Mouse (Mus musculus) heart, embryonic 12.5 days (tissue): ENCODE results near the gene Kcnk10. TPM values are rescaled to one million over a fixed set of nuclear protein-coding genes. Genes with fewer than 3 reads are reported as not detected.

Experiments used
- ATAC-seq: fragments of 200-750 bp; cut with Nextera tagmentation; 2 replicates; pipeline ENCODE4 v1.8.0; 2017; ENCODE audit warnings: moderate TSS enrichment, moderate library complexity; ENCODE audit not compliant: insufficient number of reproducible peaks, low FRiP score
- H3K27ac ChIP-seq: fragments of 300-500 bp; sonication (generic); 2 replicates; pipeline ENCODE4 v1.5.1; 2016; ENCODE audit warnings: mild to moderate bottlenecking, moderate library complexity; ENCODE audit not compliant: poor library complexity, severe bottlenecking
- H3K27me3 ChIP-seq: fragments of 300-500 bp; sonication (generic); replicated peaks from 2 replicates; pipeline ENCODE4 v1.6.1; 2016; ENCODE audit warnings: mild to moderate bottlenecking, moderate library complexity
- H3K36me3 ChIP-seq: fragments of 300-500 bp; sonication (generic); 2 replicates; pipeline ENCODE4 v1.6.1; 2016; ENCODE audit warnings: mild to moderate bottlenecking, moderate library complexity
- H3K4me1 ChIP-seq: fragments of 300-500 bp; sonication (generic); replicated peaks from 2 replicates; pipeline ENCODE4 v1.6.1; 2016; ENCODE audit warnings: mild to moderate bottlenecking
- H3K4me2 ChIP-seq: fragments of 300-500 bp; sonication (generic); 2 replicates; pipeline ENCODE4 v1.6.1; 2016; ENCODE audit warnings: mild to moderate bottlenecking, moderate library complexity
- H3K4me3 ChIP-seq: fragments of 300-500 bp; sonication (generic); 2 replicates; pipeline ENCODE4 v1.5.1; 2016; ENCODE audit warnings: mild to moderate bottlenecking
- H3K9ac ChIP-seq: fragments of 300-500 bp; sonication (generic); 2 replicates; pipeline ENCODE4 v1.6.1; 2016; ENCODE audit warnings: mild to moderate bottlenecking, moderate library complexity
- H3K9me3 ChIP-seq: fragments of 300-500 bp; sonication (generic); replicated peaks from 2 replicates; pipeline ENCODE4 v1.6.1; 2016; ENCODE audit warnings: mild to moderate bottlenecking, moderate library complexity
- WGBS: fragments of 180-500 bp; shearing (Covaris S2); methylation state at CpG from one replicate; pipeline ENCODE4 v1.1.7; 2016; 5-methylcytosine and 5-hydroxymethylcytosine counted together
- polyA plus RNA-seq: library from polyadenylated mRNA; unstranded; fragments of >200 nt; fragmentation: Nextera tagmentation; extraction: Ambion mirVana; gene quantifications from 2 replicates; pipeline ENCODE4 v1.2.1, GENCODE M21; 2016

Kcnk10 gene
- polyA plus RNA-seq, 1 experiment from 2014 or later, result 0.37 TPM

- Histone ChIP-seq H3K9me3 (peaks cover 7% of the 10 kb centered on the region), H3K4me1 (no peaks in the 10 kb centered on the region), H3K27me3 (no peaks in the 10 kb centered on the region), H3K27ac (no peak overlapping the region), H3K9ac (no peak overlapping the region), H3K4me2 (no peak overlapping the region), H3K36me3 (no peaks in the 10 kb centered on the region), H3K4me3 (no peak overlapping the region)
- ATAC-seq, result no peak
- WGBS, result 38% methylated on average over 4 of the region's 4 CpGs
These were observed 72.5 kb downstream of the Kcnk10 start for GRCm38 (mm10) chr12:98505601-98506000.

DNA sequence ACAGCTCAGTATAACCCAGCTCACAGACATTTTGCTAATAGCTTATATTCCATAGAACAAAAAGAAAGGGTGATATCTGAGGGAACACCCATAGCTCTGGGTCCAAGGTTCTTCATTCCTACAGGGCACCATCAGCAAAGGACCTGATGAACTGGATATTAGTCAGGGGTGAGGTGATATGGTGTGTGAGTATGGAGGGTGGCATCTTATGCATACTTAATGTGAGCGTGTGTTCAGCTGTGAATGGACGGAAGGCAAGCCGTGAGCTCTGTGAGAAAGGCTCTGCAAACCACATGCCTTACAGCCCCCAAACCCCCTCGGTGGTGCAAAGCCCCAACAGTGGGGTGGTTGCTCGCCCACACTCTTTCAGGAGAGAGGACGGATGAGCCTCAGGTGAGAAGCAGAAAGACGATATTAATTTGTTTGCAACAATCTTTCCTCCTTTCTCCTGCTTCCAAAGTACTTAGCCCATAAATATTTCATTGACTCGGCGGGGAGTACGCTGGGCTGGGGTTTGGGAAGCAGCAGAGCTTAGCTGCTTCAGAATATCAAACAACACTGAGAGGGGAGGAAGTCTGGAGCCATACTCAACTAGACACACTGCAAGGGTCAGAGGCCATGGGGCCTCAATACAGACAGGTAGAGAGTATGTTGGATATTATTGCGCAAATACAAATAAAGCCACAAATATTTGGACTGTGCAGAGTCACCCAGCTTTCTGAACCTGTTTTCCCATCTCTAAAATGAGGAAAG lies 76.4 kb downstream of the Kcnk10 start:
- no peak for ATAC-seq
- Histone ChIP-seq H3K4me3 (no peak overlapping the region), H3K9me3 (peaks cover 7% of the 10 kb centered on the region; the same call in 1 of the 2 replicates), H3K27ac (no peak overlapping the region), H3K4me2 (no peak overlapping the region), H3K4me1 (no peaks in the 10 kb centered on the region), H3K9ac (no peak overlapping the region), H3K36me3 (no peaks in the 10 kb centered on the region), H3K27me3 (no peaks in the 10 kb centered on the region)
- 83% methylated on average over 11 of the region's 11 CpGs for WGBS

GRCm38 (mm10) chr12:98501045-98501444 lies 77.1 kb downstream of the Kcnk10 start:
- no peak overlapping the region for H3K9ac ChIP-seq
- no peak overlapping the region for H3K4me3 ChIP-seq
- H3K9me3 ChIP-seq, result peaks cover 7% of the 10 kb centered on the region; the same call in 1 of the 2 replicates
- no peak overlapping the region for H3K27ac ChIP-seq
- WGBS, result 74% methylated on average over 4 of the region's 4 CpGs
- no peak overlapping the region for H3K4me2 ChIP-seq
- ATAC-seq, result no peak
- H3K4me1 ChIP-seq, result no peaks in the 10 kb centered on the region
- no peaks in the 10 kb centered on the region for H3K27me3 ChIP-seq
- H3K36me3 ChIP-seq, result no peaks in the 10 kb centered on the region

GRCm38 (mm10) chr12:98481460-98481859 lies 96.7 kb downstream of the Kcnk10 start:
- no peaks in the 10 kb centered on the region; the same call in 1 of the 2 replicates for H3K9me3 ChIP-seq
- WGBS, result 59% methylated on average over 2 of the region's 2 CpGs
- no peak overlapping the region for H3K27ac ChIP-seq
- H3K4me3 ChIP-seq, result no peak overlapping the region
- no peaks in the 10 kb centered on the region for H3K36me3 ChIP-seq
- H3K27me3 ChIP-seq, result no peaks in the 10 kb centered on the region
- H3K4me2 ChIP-seq, result no peak overlapping the region
- ATAC-seq, result no peak
- H3K4me1 ChIP-seq, result no peaks in the 10 kb centered on the region
- no peak overlapping the region for H3K9ac ChIP-seq

GRCm38 (mm10) chr12:98481048-98481447 lies 97.1 kb downstream of the Kcnk10 start:
- H3K9ac ChIP-seq, result no peak overlapping the region
- no peaks in the 10 kb centered on the region for H3K4me1 ChIP-seq
- no peak for ATAC-seq
- no peak overlapping the region for H3K27ac ChIP-seq
- H3K4me2 ChIP-seq, result no peak overlapping the region
- H3K9me3 ChIP-seq, result no peaks in the 10 kb centered on the region; the same call in 1 of the 2 replicates
- H3K4me3 ChIP-seq, result no peak overlapping the region
- H3K27me3 ChIP-seq, result no peaks in the 10 kb centered on the region
- 77% methylated on average over 5 of the region's 5 CpGs for WGBS
- H3K36me3 ChIP-seq, result no peaks in the 10 kb centered on the region

- whole genome bisulfite sequencing, result 66% methylated on average over 8 of the region's 8 CpGs
- Histone ChIP-seq H3K9ac (no peak overlapping the region), H3K27me3 (no peaks in the 10 kb centered on the region), H3K27ac (no peak overlapping the region), H3K9me3 (no peaks in the 10 kb centered on the region; the same call in 1 of the 2 replicates), H3K36me3 (no peaks in the 10 kb centered on the region), H3K4me1 (no peaks in the 10 kb centered on the region), H3K4me2 (no peak overlapping the region), H3K4me3 (no peak overlapping the region)
- ATAC-seq, result no peak
These were observed 100.2 kb downstream of the Kcnk10 start for GRCm38 (mm10) chr12:98477673-98478461.

DNA sequence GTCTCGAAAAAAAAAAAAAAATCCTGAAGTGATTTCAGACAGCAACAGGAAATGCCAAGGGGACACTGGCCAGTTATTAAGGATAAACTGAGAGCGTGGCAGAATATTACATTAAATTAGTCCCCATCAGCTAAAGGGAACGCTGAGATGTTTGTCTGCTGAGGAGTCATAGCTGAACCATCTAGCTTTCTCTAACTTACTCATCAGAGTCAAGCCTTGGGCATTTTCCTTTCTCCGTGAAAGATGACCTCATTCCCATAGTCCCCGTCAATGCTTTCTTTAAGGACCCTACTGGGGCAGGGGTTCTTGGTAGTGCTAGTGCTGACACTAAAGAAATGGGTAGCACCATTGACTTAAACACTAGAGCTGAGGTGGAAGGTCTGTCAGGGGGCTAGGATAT lies 106.9 kb downstream of the Kcnk10 start:
- Histone ChIP-seq H3K36me3 (no peaks in the 10 kb centered on the region), H3K9me3 (no peaks in the 10 kb centered on the region), H3K27ac (no peak overlapping the region), H3K4me2 (no peak overlapping the region), H3K9ac (no peak overlapping the region), H3K4me3 (no peak overlapping the region), H3K27me3 (no peaks in the 10 kb centered on the region), H3K4me1 (no peaks in the 10 kb centered on the region)
- 79% methylated on average over 5 of the region's 5 CpGs for WGBS
- ATAC-seq, result no peak

- no peak overlapping the region for H3K4me2 ChIP-seq
- no peaks in the 10 kb centered on the region for H3K27me3 ChIP-seq
- H3K36me3 ChIP-seq, result no peaks in the 10 kb centered on the region
- no peaks in the 10 kb centered on the region for H3K4me1 ChIP-seq
- no peak for ATAC-seq
- no peak overlapping the region for H3K9ac ChIP-seq
- H3K9me3 ChIP-seq, result no peaks in the 10 kb centered on the region
- H3K27ac ChIP-seq, result no peak overlapping the region
- no peak overlapping the region for H3K4me3 ChIP-seq
- WGBS, result 67% methylated on average over 3 of the region's 3 CpGs
These were observed 108.0 kb downstream of the Kcnk10 start for GRCm38 (mm10) chr12:98470097-98470496.

- H3K4me2 ChIP-seq, result no peak overlapping the region
- no peak for ATAC-seq
- H3K9ac ChIP-seq, result no peak overlapping the region
- H3K27me3 ChIP-seq, result no peaks in the 10 kb centered on the region
- H3K4me1 ChIP-seq, result no peaks in the 10 kb centered on the region
- H3K27ac ChIP-seq, result no peak overlapping the region
- WGBS, result 91% methylated on average over 4 of the region's 4 CpGs
- no peak overlapping the region for H3K4me3 ChIP-seq
- H3K36me3 ChIP-seq, result no peaks in the 10 kb centered on the region
- no peaks in the 10 kb centered on the region for H3K9me3 ChIP-seq
These were observed 110.3 kb downstream of the Kcnk10 start for GRCm38 (mm10) chr12:98467793-98468192.

- Histone ChIP-seq H3K9ac (no peak overlapping the region), H3K4me1 (no peaks in the 10 kb centered on the region), H3K36me3 (no peaks in the 10 kb centered on the region), H3K27me3 (no peaks in the 10 kb centered on the region), H3K4me2 (no peak overlapping the region), H3K4me3 (no peak overlapping the region), H3K27ac (no peak overlapping the region), H3K9me3 (peaks cover 3% of the 10 kb centered on the region; the same call in 1 of the 2 replicates)
- WGBS, result 40% methylated on average over 3 of the region's 3 CpGs
- no peak for ATAC-seq
These were observed 118.2 kb downstream of the Kcnk10 start for GRCm38 (mm10) chr12:98459889-98460288.

DNA sequence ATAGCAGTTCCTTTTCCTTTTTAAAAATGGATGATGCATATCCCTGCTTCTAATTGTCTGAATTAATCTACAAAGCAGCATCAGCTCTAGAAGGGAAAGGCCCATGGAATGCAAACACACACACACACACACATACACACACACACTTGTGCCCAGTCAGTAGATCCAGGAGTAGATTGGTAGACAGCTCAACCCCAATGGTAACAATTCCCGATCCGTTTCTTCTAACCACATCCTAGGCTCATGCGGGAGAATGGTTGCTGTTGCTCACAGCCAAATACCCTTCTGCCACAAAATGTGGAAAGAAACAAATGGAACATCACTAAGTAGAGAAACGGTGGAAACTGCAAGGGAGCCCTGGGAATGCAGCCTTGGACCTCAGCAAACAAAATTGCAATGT lies 119.2 kb downstream of the Kcnk10 start:
- no peak for ATAC-seq
- Histone ChIP-seq H3K27me3 (no peaks in the 10 kb centered on the region), H3K4me3 (no peak overlapping the region), H3K36me3 (no peaks in the 10 kb centered on the region), H3K27ac (no peak overlapping the region), H3K9me3 (peaks cover 3% of the 10 kb centered on the region; the same call in 1 of the 2 replicates), H3K9ac (no peak overlapping the region), H3K4me2 (no peak overlapping the region), H3K4me1 (no peaks in the 10 kb centered on the region)
- WGBS, result 78% methylated on average over 4 of the region's 4 CpGs
